Mouse (Mus musculus) neural tube, embryonic 13.5 days (tissue): ENCODE measurements around the gene Mrnip. TPM values are rescaled to one million over a fixed set of nuclear protein-coding genes. Genes with fewer than 3 reads are reported as not detected.

Source experiments
- ATAC-seq: fragments of 200-750 bp; cut with Nextera tagmentation; 2 replicates; pipeline ENCODE4 v1.8.0; 2017; ENCODE audit warnings: low read depth, mild to moderate bottlenecking, moderate TSS enrichment, moderate library complexity
- H3K27ac ChIP-seq: fragments of 300-500 bp; sonication (generic); replicated peaks from 2 replicates; pipeline ENCODE4 v1.5.1; 2015; ENCODE audit warnings: moderate library complexity, mild to moderate bottlenecking, inconsistent platforms
- H3K27me3 ChIP-seq: fragments of 300-500 bp; sonication (generic); 2 replicates; pipeline ENCODE4 v1.6.1; 2015; ENCODE audit warnings: mild to moderate bottlenecking, inconsistent platforms
- H3K36me3 ChIP-seq: fragments of 300-500 bp; sonication (generic); 2 replicates; pipeline ENCODE4 v1.6.1; 2015; ENCODE audit warnings: mild to moderate bottlenecking, inconsistent platforms
- H3K4me1 ChIP-seq: fragments of 300-500 bp; sonication (generic); replicated peaks from 2 replicates; pipeline ENCODE4 v1.6.1; 2015; ENCODE audit warnings: inconsistent platforms
- H3K4me2 ChIP-seq: fragments of 300-500 bp; sonication (generic); 2 replicates; pipeline ENCODE4 v1.6.1; 2015; ENCODE audit warnings: inconsistent platforms, mild to moderate bottlenecking, moderate library complexity
- H3K4me3 ChIP-seq: fragments of 300-500 bp; sonication (generic); 2 replicates; pipeline ENCODE4 v1.5.1; 2015; ENCODE audit warnings: mild to moderate bottlenecking, inconsistent platforms
- H3K9ac ChIP-seq: fragments of 300-500 bp; sonication (generic); 2 replicates; pipeline ENCODE4 v1.6.1; 2015; ENCODE audit warnings: moderate library complexity, mild to moderate bottlenecking, inconsistent platforms
- H3K9me3 ChIP-seq: fragments of 300-500 bp; sonication (generic); 2 replicates; pipeline ENCODE4 v1.6.1; 2016; ENCODE audit warnings: inconsistent platforms
- WGBS: fragments of 180-500 bp; shearing (Covaris S2); methylation state at CpG from one replicate; pipeline ENCODE4 v1.1.7; 2015; 5-methylcytosine and 5-hydroxymethylcytosine counted together
- polyA plus RNA-seq: library from polyadenylated mRNA; unstranded; fragments of >200 nt; fragmentation: Nextera tagmentation; extraction: Ambion mirVana; gene quantifications from 2 replicates; pipeline ENCODE4 v1.2.1, GENCODE M21; 2015

Gene Mrnip
- polyA plus RNA-seq, 1 experiment from 2014 or later, result 31.9 TPM

GRCm38 (mm10) chr11:50194070-50194469 is 19.8 kb downstream of the Mrnip start:
- ATAC-seq, result no peak
- peaks cover 59% of the 10 kb centered on the region for H3K36me3 ChIP-seq
- H3K9ac ChIP-seq, result no peak overlapping the region
- H3K4me3 ChIP-seq, result no peak overlapping the region
- H3K4me2 ChIP-seq, result no peak overlapping the region
- no peaks in the 10 kb centered on the region for H3K9me3 ChIP-seq
- no peaks in the 10 kb centered on the region for H3K27me3 ChIP-seq
- H3K27ac ChIP-seq, result no peak overlapping the region
- no peaks in the 10 kb centered on the region for H3K4me1 ChIP-seq
- 73% methylated on average over 7 of the region's 7 CpGs for WGBS

GRCm38 (mm10) chr11:50194793-50195192 is 20.5 kb downstream of the Mrnip start:
- H3K27me3 ChIP-seq, result no peaks in the 10 kb centered on the region

GRCm38 (mm10) chr11:50197500-50197899 is 23.3 kb downstream of the Mrnip start:
- H3K4me2 ChIP-seq, result no peak overlapping the region
- H3K9ac ChIP-seq, result no peak overlapping the region
- no peaks in the 10 kb centered on the region for H3K9me3 ChIP-seq
- H3K27me3 ChIP-seq, result no peaks in the 10 kb centered on the region
- H3K36me3 ChIP-seq, result peaks cover 77% of the 10 kb centered on the region
- no peak overlapping the region for H3K4me3 ChIP-seq
- WGBS, result 96% methylated on average over 4 of the region's 4 CpGs
- H3K27ac ChIP-seq, result no peak overlapping the region
- no peak for ATAC-seq
- H3K4me1 ChIP-seq, result no peaks in the 10 kb centered on the region

More at GRCm38 (mm10) chr11:50194793-50195192, 20.5 kb downstream of the Mrnip start:
- Histone ChIP-seq H3K9me3 (no peaks in the 10 kb centered on the region), H3K27ac (no peak overlapping the region), H3K4me2 (no peak overlapping the region), H3K36me3 (peaks cover 66% of the 10 kb centered on the region), H3K9ac (no peak overlapping the region), H3K4me3 (no peak overlapping the region), H3K4me1 (no peaks in the 10 kb centered on the region)
- 91% methylated on average over 4 of the region's 4 CpGs for WGBS
- no peak for ATAC-seq

GRCm38 (mm10) chr11:50198219-50198846 is 24.1 kb downstream of the Mrnip start:
- Histone ChIP-seq H3K4me3 (no peak overlapping the region), H3K27me3 (no peaks in the 10 kb centered on the region), H3K4me1 (no peaks in the 10 kb centered on the region), H3K36me3 (peaks cover 86% of the 10 kb centered on the region), H3K9ac (no peak overlapping the region), H3K9me3 (no peaks in the 10 kb centered on the region), H3K27ac (no peak overlapping the region), H3K4me2 (no peak overlapping the region)
- WGBS, result 89% methylated on average over 4 of the region's 5 CpGs
- ATAC-seq, result no peak

- H3K36me3 ChIP-seq, result peaks cover 90% of the 10 kb centered on the region
- H3K9me3 ChIP-seq, result no peaks in the 10 kb centered on the region
- H3K27ac ChIP-seq, result no peak overlapping the region
- 86% methylated on average over 2 of the region's 2 CpGs for WGBS
- H3K4me1 ChIP-seq, result no peaks in the 10 kb centered on the region
- no peak overlapping the region for H3K9ac ChIP-seq
- no peak overlapping the region for H3K4me3 ChIP-seq
- no peaks in the 10 kb centered on the region for H3K27me3 ChIP-seq
- no peak overlapping the region for H3K4me2 ChIP-seq
- ATAC-seq, result no peak
Measured at GRCm38 (mm10) chr11:50198916-50199315, 24.7 kb downstream of the Mrnip start.

- WGBS, result 76% methylated on average over 8 of the region's 8 CpGs
- Histone ChIP-seq H3K4me3 (no peak overlapping the region), H3K4me2 (no peak overlapping the region), H3K27me3 (no peaks in the 10 kb centered on the region), H3K27ac (no peak overlapping the region), H3K9me3 (no peaks in the 10 kb centered on the region), H3K36me3 (peaks cover 93% of the 10 kb centered on the region), H3K9ac (no peak overlapping the region), H3K4me1 (no peaks in the 10 kb centered on the region)
- no peak for ATAC-seq
Measured at GRCm38 (mm10) chr11:50200613-50201012, 26.4 kb downstream of the Mrnip start.

GRCm38 (mm10) chr11:50201590-50201989 is 27.3 kb downstream of the Mrnip start:
- H3K27ac ChIP-seq, result no peak overlapping the region
- H3K27me3 ChIP-seq, result no peaks in the 10 kb centered on the region
- H3K9me3 ChIP-seq, result no peaks in the 10 kb centered on the region
- no peak for ATAC-seq
- no peaks in the 10 kb centered on the region for H3K4me1 ChIP-seq
- H3K36me3 ChIP-seq, result peaks cover 96% of the 10 kb centered on the region
- no peak overlapping the region for H3K4me2 ChIP-seq
- no peak overlapping the region for H3K9ac ChIP-seq
- H3K4me3 ChIP-seq, result no peak overlapping the region
- WGBS, result 95% methylated on average over 3 of the region's 3 CpGs

- Histone ChIP-seq H3K27me3 (no peaks in the 10 kb centered on the region), H3K9ac (no peak overlapping the region), H3K36me3 (peaks cover 96% of the 10 kb centered on the region), H3K4me1 (peaks cover 7% of the 10 kb centered on the region; the same call in 1 of the 2 replicates), H3K27ac (no peak overlapping the region), H3K4me3 (no peak overlapping the region), H3K4me2 (no peak overlapping the region), H3K9me3 (no peaks in the 10 kb centered on the region)
- 94% methylated on average over 9 of the region's 9 CpGs for WGBS
- no peak for ATAC-seq
Measured at GRCm38 (mm10) chr11:50203302-50203827, 29.1 kb downstream of the Mrnip start.

GRCm38 (mm10) chr11:50205434-50205833 is 31.2 kb downstream of the Mrnip start:
- ATAC-seq, result no peak
- peaks cover 77% of the 10 kb centered on the region for H3K36me3 ChIP-seq

GRCm38 (mm10) chr11:50206037-50206436 is 31.8 kb downstream of the Mrnip start:
- no peaks in the 10 kb centered on the region for H3K27me3 ChIP-seq
- 91% methylated on average over 2 of the region's 2 CpGs for WGBS
- ATAC-seq, result no peak
- no peaks in the 10 kb centered on the region for H3K9me3 ChIP-seq
- no peak overlapping the region for H3K9ac ChIP-seq
- H3K27ac ChIP-seq, result no peak overlapping the region
- H3K4me1 ChIP-seq, result peaks cover 21% of the 10 kb centered on the region
- no peak overlapping the region for H3K4me3 ChIP-seq
- H3K36me3 ChIP-seq, result peaks cover 71% of the 10 kb centered on the region
- no peak overlapping the region for H3K4me2 ChIP-seq

More at GRCm38 (mm10) chr11:50205434-50205833, 31.2 kb downstream of the Mrnip start:
- 95% methylated on average over 3 of the region's 3 CpGs for WGBS
- H3K4me2 ChIP-seq, result no peak overlapping the region
- no peaks in the 10 kb centered on the region for H3K27me3 ChIP-seq
- H3K4me1 ChIP-seq, result peaks cover 17% of the 10 kb centered on the region
- H3K9ac ChIP-seq, result no peak overlapping the region
- H3K27ac ChIP-seq, result no peak overlapping the region
- H3K4me3 ChIP-seq, result no peak overlapping the region
- no peaks in the 10 kb centered on the region for H3K9me3 ChIP-seq

- H3K4me1 ChIP-seq, result peaks cover 27% of the 10 kb centered on the region
- no peak overlapping the region for H3K27ac ChIP-seq
- H3K4me2 ChIP-seq, result no peak overlapping the region
- no peaks in the 10 kb centered on the region for H3K27me3 ChIP-seq
- no peak overlapping the region for H3K9ac ChIP-seq
- ATAC-seq, result no peak
- H3K36me3 ChIP-seq, result peaks cover 58% of the 10 kb centered on the region
- no peaks in the 10 kb centered on the region for H3K9me3 ChIP-seq
- H3K4me3 ChIP-seq, result no peak overlapping the region
- 96% methylated on average over 14 of the region's 14 CpGs for WGBS
Measured at GRCm38 (mm10) chr11:50207344-50207743, 33.1 kb downstream of the Mrnip start.

- Histone ChIP-seq H3K9me3 (no peaks in the 10 kb centered on the region), H3K27me3 (no peaks in the 10 kb centered on the region), H3K27ac (no peak overlapping the region), H3K4me3 (no peak overlapping the region), H3K36me3 (peaks cover 51% of the 10 kb centered on the region), H3K4me2 (no peak overlapping the region), H3K4me1 (peaks cover 27% of the 10 kb centered on the region), H3K9ac (no peak overlapping the region)
- WGBS, result 91% methylated on average over 5 of the region's 5 CpGs
- no peak for ATAC-seq
Measured at GRCm38 (mm10) chr11:50208039-50208438, 33.8 kb downstream of the Mrnip start.

- H3K27ac ChIP-seq, result peak overlapping the region; percentile 98
- H3K9me3 ChIP-seq, result no peaks in the 10 kb centered on the region
- ATAC-seq, result peak; percentile 95
- WGBS, result under 1% methylated on average over 24 of the region's 24 CpGs
- peak overlapping the region; percentile 73 for H3K4me2 ChIP-seq
- peaks cover 31% of the 10 kb centered on the region for H3K36me3 ChIP-seq
- H3K4me1 ChIP-seq, result peaks cover 27% of the 10 kb centered on the region
- peak overlapping the region; percentile 97 for H3K4me3 ChIP-seq
- peak overlapping the region; percentile 93 for H3K9ac ChIP-seq
- H3K27me3 ChIP-seq, result no peaks in the 10 kb centered on the region
Measured at GRCm38 (mm10) chr11:50210101-50210504, 35.9 kb downstream of the Mrnip start.
